Mouse (Mus musculus) lung, adult 2 months (tissue): Measurements from ENCODE around the gene Paxbp1. TPM values are rescaled to one million over a fixed set of nuclear protein-coding genes. Genes with fewer than 3 reads are reported as not detected.
A peak's percentile ranks its signal among the peaks of the same experiment; 100 is the strongest.

Source experiments
- DNase-seq: peaks from one replicate; pipeline ENCODE4 v3.0.0; 2022
- H3K4me1 ChIP-seq: fragments of 200-500 bp; 2 replicates; pipeline ENCODE4 v1.6.1; 2011; ENCODE audit warnings: low read length; ENCODE audit not compliant: control insufficient read depth, insufficient read depth
- H3K4me3 ChIP-seq: fragments of 200-500 bp; replicated peaks from 2 replicates; pipeline ENCODE3; 2011; ENCODE audit warnings: low read depth, mild to moderate bottlenecking, control low read depth, low read length; ENCODE audit errors: extremely low read depth
- CTCF ChIP-seq: fragments of 200-500 bp; IDR thresholded peaks from 2 replicates; pipeline ENCODE4 v1.5.1; 2011; ENCODE audit warnings: mild to moderate bottlenecking, low read length, control low read depth; ENCODE audit not compliant: insufficient read depth
- POLR2A ChIP-seq: fragments of 200-500 bp; IDR thresholded peaks from 2 replicates; pipeline ENCODE4 v1.6.1; 2011; ENCODE audit warnings: low read depth, mild to moderate bottlenecking, control low read depth, low read length, borderline replicate concordance; ENCODE audit errors: extremely low read depth
- WGBS: fragments of 180-500 bp; shearing (Covaris S2); methylation state at CpG from one replicate; pipeline ENCODE4 v1.1.7; 2018; 5-methylcytosine and 5-hydroxymethylcytosine counted together
- polyA plus RNA-seq: library from polyadenylated mRNA; depleted of rRNA; stranded (reverse); fragments of >200 nt; gene quantifications from 2 replicates; pipeline ENCODE4 v1.2.3, GENCODE M21; 2012

The Paxbp1 gene
- polyA plus RNA-seq, 1 experiment, result 21.7 TPM

- Histone ChIP-seq H3K4me3 (no peak overlapping the region), H3K4me1 (no peaks in the 10 kb centered on the region)
- DNase-seq, result no peak
- WGBS, result 89% methylated on average over 8 of the region's 8 CpGs
- TF ChIP-seq CTCF (no peak), POLR2A (no peak)
Measured at GRCm38 (mm10) chr16:91029161-91029743, 15.1 kb downstream of the Paxbp1 start.

GRCm38 (mm10) chr16:91026290-91026689 is 18.1 kb downstream of the Paxbp1 start:
- DNase-seq, result no peak
- H3K4me3 ChIP-seq, result no peak overlapping the region
- WGBS, result 81% methylated on average over 4 of the region's 4 CpGs
- no peaks in the 10 kb centered on the region for H3K4me1 ChIP-seq
- TF ChIP-seq POLR2A, result no peak
- no peak for TF ChIP-seq CTCF

- DNase-seq, result no peak
- Histone ChIP-seq H3K4me1 (no peaks in the 10 kb centered on the region), H3K4me3 (no peak overlapping the region)
- peak; percentile 34; the same call in 1 of the 2 replicates for TF ChIP-seq CTCF
- no peak for TF ChIP-seq POLR2A
- 86% methylated on average over 1 of the region's 1 CpGs for WGBS
Measured at GRCm38 (mm10) chr16:91023384-91023783, 21.0 kb downstream of the Paxbp1 start.

- WGBS, result 74% methylated on average over 10 of the region's 10 CpGs
- H3K4me1 ChIP-seq, result no peaks in the 10 kb centered on the region
Measured at GRCm38 (mm10) chr16:91020842-91021483, 23.4 kb downstream of the Paxbp1 start.

GRCm38 (mm10) chr16:91019476-91019875 is 24.9 kb downstream of the Paxbp1 start:
- no peak for TF ChIP-seq CTCF
- no peak for TF ChIP-seq POLR2A
- no peak for DNase-seq
- no peak overlapping the region for H3K4me3 ChIP-seq
- no peaks in the 10 kb centered on the region for H3K4me1 ChIP-seq
- 93% methylated on average over 4 of the region's 4 CpGs for WGBS

More at GRCm38 (mm10) chr16:91020842-91021483, 23.4 kb downstream of the Paxbp1 start:
- no peak for TF ChIP-seq CTCF
- TF ChIP-seq POLR2A, result no peak
- DNase-seq, result no peak
- no peak overlapping the region for H3K4me3 ChIP-seq

- no peak for DNase-seq
- H3K4me1 ChIP-seq, result peaks cover 4% of the 10 kb centered on the region; the same call in 1 of the 2 replicates
- H3K4me3 ChIP-seq, result no peak overlapping the region
- TF ChIP-seq CTCF (no peak), POLR2A (no peak)
- WGBS, result 82% methylated on average over 4 of the region's 4 CpGs
Measured at GRCm38 (mm10) chr16:91015761-91016160, 28.6 kb downstream of the Paxbp1 start.

- peaks cover 4% of the 10 kb centered on the region; the same call in 1 of the 2 replicates for H3K4me1 ChIP-seq
- H3K4me3 ChIP-seq, result peak overlapping the region; percentile 26
- no peak for TF ChIP-seq POLR2A
- no peak for TF ChIP-seq CTCF
- DNase-seq, result no peak
- 9% methylated on average over 3 of the region's 3 CpGs for WGBS
Measured at GRCm38 (mm10) chr16:91011847-91012246, 32.5 kb downstream of the Paxbp1 start.

GRCm38 (mm10) chr16:91011021-91011683 is 33.2 kb downstream of the Paxbp1 start, which contains the start of gene Synj1:
Gene Synj1, minus strand, starts transcription at chr16:91011308.
- H3K4me3 ChIP-seq, result peak within 1 kb of the TSS; percentile 95
- peaks cover 4% of the 10 kb centered on the region; the same call in 1 of the 2 replicates for H3K4me1 ChIP-seq
- peak; percentile 86 for DNase-seq
- TF ChIP-seq CTCF (no peak), POLR2A (peak; percentile 59; the same call in 1 of the 2 replicates)
- under 1% methylated on average over 62 of the region's 66 CpGs for WGBS

- Histone ChIP-seq H3K4me1 (peaks cover 4% of the 10 kb centered on the region; the same call in 1 of the 2 replicates), H3K4me3 (peak overlapping the region; percentile 88)
- TF ChIP-seq POLR2A, result no peak
- TF ChIP-seq CTCF, result no peak
- under 1% methylated on average over 30 of the region's 42 CpGs for WGBS
- peak; percentile 71 for DNase-seq
Measured at GRCm38 (mm10) chr16:91010581-91011020, 33.7 kb downstream of the Paxbp1 start.
